Mouse (Mus musculus) liver, postnatal 0 days (tissue): Measurements from ENCODE around the gene Csrp1.

Experiments
- CTCF ChIP-seq: sonication (generic); IDR thresholded peaks from 2 replicates; pipeline ENCODE4 v1.5.1; 2016; ENCODE audit warnings: antibody characterized with exemption, low read depth
- EP300 ChIP-seq: IDR thresholded peaks from 2 replicates; pipeline ENCODE4 v1.6.1; 2016; ENCODE audit warnings: antibody characterized with exemption, low read depth, mild to moderate bottlenecking

- no peak for TF ChIP-seq CTCF
- no peak for TF ChIP-seq EP300
Observed at GRCm38 (mm10) chr1:135730296-135730695, 10.4 kb downstream of the Csrp1 start.
